Mouse (Mus musculus): ENCODE results near the gene Ehd3.

DNA sequence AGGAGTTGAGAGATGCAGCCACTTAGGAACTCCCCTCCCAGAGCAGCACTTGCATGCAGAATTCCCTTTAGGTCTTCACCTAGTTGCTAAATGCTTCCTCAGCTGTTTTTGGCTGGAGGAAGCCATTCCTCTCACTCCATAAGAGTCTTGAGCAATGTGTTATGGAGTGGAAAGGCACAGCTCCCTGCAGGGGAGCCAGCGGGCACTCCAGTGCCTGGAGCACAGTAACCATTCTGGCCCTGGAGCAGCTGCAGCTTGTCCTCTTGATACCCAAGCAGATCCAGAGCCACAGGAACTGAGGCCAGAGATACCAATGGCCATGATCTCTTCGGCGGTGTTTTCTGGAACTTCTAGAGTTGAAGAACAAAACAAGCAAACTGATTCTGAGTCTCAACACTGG is 32.7 kb downstream of the Ehd3 start:
- no peak for TF ChIP-seq CTCF (IDR thresholded peaks at IDR 0.05; ENCODE audit: control insufficient read depth, insufficient read depth, insufficient read length)
- TF ChIP-seq USF1 (IDR thresholded peaks at IDR 0.05; ENCODE audit: low read depth), result no peak
- no peak for TF ChIP-seq MAX (IDR thresholded peaks at IDR 0.05)
